Mouse (Mus musculus) CD4-positive, CD25-positive, alpha-beta regulatory T cell, adult 2 months (primary cell): ENCODE results near the gene Ano6.

Experiments used
- DNase-seq: peaks from one replicate; pipeline ENCODE4 v3.0.0-alpha.2; 2012; ENCODE audit warnings: low read depth, low spot score

Ano6 gene

GRCm38 (mm10) chr15:95855051-95855844, 64.6 kb downstream of the Ano6 start:
- no peak for DNase-seq

- DNase-seq, result no peak
Observed at GRCm38 (mm10) chr15:95855953-95856352, 65.3 kb downstream of the Ano6 start.

- no peak for DNase-seq
Observed at GRCm38 (mm10) chr15:95856684-95857595, 66.3 kb downstream of the Ano6 start.

- no peak for DNase-seq
Observed at GRCm38 (mm10) chr15:95858876-95859655, 68.4 kb downstream of the Ano6 start.

GRCm38 (mm10) chr15:95863865-95864660, 73.4 kb downstream of the Ano6 start:
- no peak for DNase-seq

GRCm38 (mm10) chr15:95865311-95866100, 74.9 kb downstream of the Ano6 start:
- DNase-seq, result no peak

- no peak for DNase-seq
Observed at GRCm38 (mm10) chr15:95868172-95868571, 77.5 kb downstream of the Ano6 start.

- no peak for DNase-seq
Observed at GRCm38 (mm10) chr15:95869611-95870010, 79.0 kb downstream of the Ano6 start.

- DNase-seq, result no peak
Observed at GRCm38 (mm10) chr15:95871631-95872030, 81.0 kb downstream of the Ano6 start.

GRCm38 (mm10) chr15:95872447-95872846, 81.8 kb downstream of the Ano6 start:
- no peak for DNase-seq

- DNase-seq, result no peak
Observed at GRCm38 (mm10) chr15:95873276-95873675, 82.6 kb downstream of the Ano6 start.

GRCm38 (mm10) chr15:95874216-95874615, 83.6 kb downstream of the Ano6 start:
- DNase-seq, result no peak

- no peak for DNase-seq
Observed at GRCm38 (mm10) chr15:95874726-95875125, 84.1 kb downstream of the Ano6 start.

- DNase-seq, result no peak
Observed at GRCm38 (mm10) chr15:95875898-95876297, 85.3 kb downstream of the Ano6 start.

GRCm38 (mm10) chr15:95880616-95881151, 90.0 kb downstream of the Ano6 start:
- no peak for DNase-seq

- DNase-seq, result no peak
Observed at GRCm38 (mm10) chr15:95882436-95882835, 91.8 kb downstream of the Ano6 start.

- DNase-seq, result no peak
Observed at GRCm38 (mm10) chr15:95883559-95883958, 92.9 kb downstream of the Ano6 start.

GRCm38 (mm10) chr15:95884658-95885620, 94.3 kb downstream of the Ano6 start:
- DNase-seq, result peak; percentile 33
